Mouse (Mus musculus): ENCODE data around the gene Arl6ip1. TPM values are rescaled to one million over a fixed set of nuclear protein-coding genes. Genes with fewer than 3 reads are reported as not detected.

Arl6ip1 gene
- polyA plus RNA-seq, 1 experiment = 120 TPM

DNA sequence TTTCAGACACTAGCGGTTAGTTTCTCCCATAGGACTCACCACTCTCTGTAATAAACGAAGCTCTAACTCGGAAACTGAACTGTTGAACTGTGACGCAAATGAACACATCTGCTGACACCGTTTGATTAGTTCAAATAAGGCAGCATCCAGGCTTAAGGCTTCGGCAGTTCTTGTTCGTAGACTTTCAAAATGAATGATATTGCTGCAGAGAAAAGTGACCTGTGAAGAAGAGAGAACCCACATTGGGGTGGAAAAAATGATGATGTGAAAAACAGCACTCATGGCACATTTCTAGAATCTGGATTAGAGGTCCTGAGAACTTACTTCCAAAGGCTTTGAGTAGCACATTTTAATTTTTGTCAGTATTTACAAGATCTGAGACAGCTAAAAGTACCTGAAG, 11.8 kb upstream of the Arl6ip1 start:
- Histone ChIP-seq H3K4me3 (no peak overlapping the region), H3K79me2 (ENCODE audit: control insufficient read depth, insufficient read depth) (no peaks in the 10 kb centered on the region), H3K27me3 (ENCODE audit: control insufficient read depth, insufficient read depth, insufficient read length) (no peaks in the 10 kb centered on the region), H3K4me2 (ENCODE audit: low read depth) (no peak overlapping the region), H3ac (ENCODE audit: control insufficient read depth, insufficient read length) (no peak overlapping the region), H3K36me3 (ENCODE audit: control insufficient read depth, insufficient read depth) (peaks cover 76% of the 10 kb centered on the region)
- no peak for TF ChIP-seq TCF3 (IDR thresholded peaks at IDR 0.05; ENCODE audit: insufficient read length, low read depth)

DNA sequence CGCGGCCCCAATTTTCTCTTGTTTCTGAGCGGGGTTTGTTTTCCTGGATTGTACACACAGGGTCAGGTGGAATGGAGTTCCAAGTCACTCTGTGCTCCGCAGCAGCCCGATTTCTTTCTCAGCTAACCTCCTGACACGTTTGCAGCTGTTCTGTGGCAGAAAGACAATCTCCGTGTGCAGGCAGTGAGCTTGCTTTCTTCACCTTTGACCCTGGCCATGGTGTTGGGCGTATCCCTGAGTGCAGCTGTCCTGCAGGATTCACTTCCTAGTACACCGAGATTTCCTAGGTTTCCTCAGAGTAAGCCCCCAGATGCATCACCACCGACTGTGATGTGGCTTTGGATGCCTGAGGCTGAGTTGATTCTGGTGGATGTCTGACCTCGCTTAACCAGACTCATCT, 5.7 kb upstream of the Arl6ip1 start:
- Histone ChIP-seq H3ac (ENCODE audit: control insufficient read depth, insufficient read length) (no peak overlapping the region), H3K36me3 (ENCODE audit: control insufficient read depth, insufficient read depth) (peaks cover 19% of the 10 kb centered on the region), H3K79me2 (ENCODE audit: control insufficient read depth, insufficient read depth) (no peaks in the 10 kb centered on the region), H3K4me3 (no peak overlapping the region), H3K4me2 (ENCODE audit: low read depth) (no peak overlapping the region), H3K27me3 (ENCODE audit: control insufficient read depth, insufficient read depth, insufficient read length) (no peaks in the 10 kb centered on the region)
- TF ChIP-seq MAX (IDR thresholded peaks at IDR 0.05; ENCODE audit: low read depth) (no peak), MYOG (IDR thresholded peaks at IDR 0.05; ENCODE audit: control insufficient read depth in 1 of 3, insufficient read depth in 1 of 3, insufficient read length in 2 of 3, low read depth in 2 of 3) (peak; percentile 29 to 93 (median 73)), MYOD1 (IDR thresholded peaks at IDR 0.05; ENCODE audit: control insufficient read depth in 1 of 3, insufficient read length in 2 of 3, low read depth in 2 of 3) (peak in 2 of 3 experiments; percentile 69 to 95)

DNA sequence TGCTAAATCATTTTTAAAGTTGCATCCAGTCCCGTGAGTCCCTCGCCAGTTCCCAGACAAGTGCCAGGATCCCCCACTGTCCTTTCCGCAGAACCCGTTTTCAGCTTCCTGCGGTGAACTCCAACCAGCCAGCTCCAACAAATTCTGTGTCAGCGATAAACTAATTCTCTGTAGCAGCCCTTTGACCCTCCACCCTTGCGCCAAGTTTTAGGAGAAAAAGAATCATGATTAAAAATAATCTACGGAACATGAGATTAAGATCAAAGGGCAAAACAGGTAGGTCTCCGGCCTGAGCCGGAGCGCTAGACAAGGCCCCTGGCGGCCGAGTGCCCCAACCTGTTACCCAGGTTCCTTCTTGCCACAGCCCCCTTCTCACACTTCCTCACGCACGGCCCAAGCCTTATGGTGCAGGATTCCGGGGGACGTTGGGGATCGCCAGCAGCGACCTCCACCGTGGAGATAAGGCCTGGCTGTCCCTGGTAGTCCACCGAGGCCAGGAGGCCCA, 485 bp downstream of the Arl6ip1 start:
- Histone ChIP-seq H3K4me2 (ENCODE audit: low read depth) (peak overlapping the region; percentile 84), H3K79me2 (ENCODE audit: control insufficient read depth, insufficient read depth) (peaks cover 37% of the 10 kb centered on the region), H3K36me3 (ENCODE audit: control insufficient read depth, insufficient read depth) (peaks cover 6% of the 10 kb centered on the region), H3K27me3 (ENCODE audit: control insufficient read depth, insufficient read depth, insufficient read length) (no peaks in the 10 kb centered on the region), H3ac (ENCODE audit: control insufficient read depth, insufficient read length) (peak overlapping the region; percentile 38), H3K4me3 (peak overlapping the region; percentile 96)
- no peak for TF ChIP-seq USF1 (IDR thresholded peaks at IDR 0.05; ENCODE audit: low read depth)
- no peak for TF ChIP-seq TCF3 (IDR thresholded peaks at IDR 0.05; ENCODE audit: insufficient read length, low read depth)
- no peak for TF ChIP-seq POLR2AphosphoS2 (IDR thresholded peaks at IDR 0.05; ENCODE audit: insufficient read length, low read depth)
- no peak for TF ChIP-seq POLR2A (IDR thresholded peaks at IDR 0.05; ENCODE audit: insufficient read length, low read depth)
- TF ChIP-seq TCF12 (IDR thresholded peaks at IDR 0.05; ENCODE audit: insufficient read depth, poor library complexity, severe bottlenecking) = no peak

- peak overlapping the region; percentile 84 for H3K4me2 ChIP-seq (ENCODE audit: low read depth)
- TF ChIP-seq MYOG (IDR thresholded peaks at IDR 0.05; ENCODE audit: control insufficient read depth in 1 of 3, insufficient read depth in 1 of 3, insufficient read length in 2 of 3, low read depth in 2 of 3) (no peak), SRF (IDR thresholded peaks at IDR 0.05; ENCODE audit: control insufficient read depth, insufficient read length, low read depth) (no peak), REST (IDR thresholded peaks at IDR 0.05; ENCODE audit: insufficient read depth, insufficient read length) (no peak), POLR2A (IDR thresholded peaks at IDR 0.05; ENCODE audit: insufficient read length, low read depth) (no peak), TCF12 (IDR thresholded peaks at IDR 0.05; ENCODE audit: insufficient read depth, poor library complexity, severe bottlenecking) (no peak), TCF3 (IDR thresholded peaks at IDR 0.05; ENCODE audit: insufficient read length, low read depth) (no peak), USF1 (IDR thresholded peaks at IDR 0.05; ENCODE audit: low read depth) (no peak), CEBPB (IDR thresholded peaks at IDR 0.05; ENCODE audit: insufficient read depth, poor library complexity, severe bottlenecking) (no peak)
- no peak overlapping the region for H3K4me3 ChIP-seq
- no peak overlapping the region for H3ac ChIP-seq (ENCODE audit: control insufficient read depth, insufficient read length)
- peaks cover 12% of the 10 kb centered on the region for H3K36me3 ChIP-seq (ENCODE audit: control insufficient read depth, insufficient read depth)
- peaks cover 43% of the 10 kb centered on the region for H3K79me2 ChIP-seq (ENCODE audit: control insufficient read depth, insufficient read depth)
- H3K27me3 ChIP-seq (ENCODE audit: control insufficient read depth, insufficient read depth, insufficient read length) = no peaks in the 10 kb centered on the region
These were observed 3.1 kb downstream of the Arl6ip1 start for GRCm38 (mm10) chr7:118126219-118126875.

GRCm38 (mm10) chr7:118125736-118126135, 3.7 kb downstream of the Arl6ip1 start:
- Histone ChIP-seq H3K4me2 (ENCODE audit: low read depth) (no peak overlapping the region), H3K79me2 (ENCODE audit: control insufficient read depth, insufficient read depth) (peaks cover 43% of the 10 kb centered on the region), H3K4me3 (no peak overlapping the region), H3K36me3 (ENCODE audit: control insufficient read depth, insufficient read depth) (peaks cover 16% of the 10 kb centered on the region), H3ac (ENCODE audit: control insufficient read depth, insufficient read length) (no peak overlapping the region), H3K27me3 (ENCODE audit: control insufficient read depth, insufficient read depth, insufficient read length) (no peaks in the 10 kb centered on the region)
- TF ChIP-seq REST (IDR thresholded peaks at IDR 0.05; ENCODE audit: insufficient read depth, insufficient read length) (no peak), TCF3 (IDR thresholded peaks at IDR 0.05; ENCODE audit: insufficient read length, low read depth) (no peak), E2F4 (IDR thresholded peaks at IDR 0.05; ENCODE audit: insufficient read depth) (no peak), POLR2A (IDR thresholded peaks at IDR 0.05; ENCODE audit: insufficient read length, low read depth) (no peak), MAX (IDR thresholded peaks at IDR 0.05; ENCODE audit: low read depth) (no peak), TCF12 (IDR thresholded peaks at IDR 0.05; ENCODE audit: insufficient read depth, poor library complexity, severe bottlenecking) (no peak), POLR2AphosphoS2 (IDR thresholded peaks at IDR 0.05; ENCODE audit: insufficient read length, low read depth) (no peak), MYOD1 (IDR thresholded peaks at IDR 0.05; ENCODE audit: control insufficient read depth in 1 of 3, insufficient read length in 2 of 3, low read depth in 2 of 3) (no peak), SRF (IDR thresholded peaks at IDR 0.05; ENCODE audit: control insufficient read depth, insufficient read length, low read depth) (no peak), MYOG (IDR thresholded peaks at IDR 0.05; ENCODE audit: control insufficient read depth in 1 of 3, insufficient read depth in 1 of 3, insufficient read length in 2 of 3, low read depth in 2 of 3) (no peak), CEBPB (IDR thresholded peaks at IDR 0.05; ENCODE audit: insufficient read depth, poor library complexity, severe bottlenecking) (no peak), USF1 (IDR thresholded peaks at IDR 0.05; ENCODE audit: low read depth) (no peak)

Measured in myocyte (in vitro differentiated cells).